Mouse (Mus musculus): Measurements from ENCODE around the gene Apba3. TPM values are rescaled to one million over a fixed set of nuclear protein-coding genes. Genes with fewer than 3 reads are reported as not detected.
A peak's percentile ranks its signal among the peaks of the same experiment; 100 is the strongest.

Apba3 gene
- polyA plus RNA-seq, 1 experiment from 2014 or later = 35.3 TPM

- Histone ChIP-seq H3K36me3 (replicated peaks; ENCODE audit: control insufficient read depth, insufficient read depth, low read depth, low read length) (peaks cover 4% of the 10 kb centered on the region), H3K4me3 (ENCODE audit: low read depth, low read length) (no peak overlapping the region), H3K27me3 (ENCODE audit: control insufficient read depth, insufficient read depth, low read length) (no peaks in the 10 kb centered on the region), H3K27ac (replicated peaks; ENCODE audit: low read depth, low read length) (no peak overlapping the region), H3K4me2 (ENCODE audit: low read depth, low read length) (no peak overlapping the region), H3K4me1 (ENCODE audit: control insufficient read depth, insufficient read depth, low read length) (no peaks in the 10 kb centered on the region), H3K9ac (replicated peaks; ENCODE audit: low read length) (no peak overlapping the region), H3K9me3 (replicated peaks; ENCODE audit: control insufficient read depth, low read length) (no peaks in the 10 kb centered on the region)
- 79% methylated on average over 4 of the region's 4 CpGs for WGBS
- DNase-seq (ENCODE audit: low spot score) (no peak), ATAC-seq (replicated peaks; ENCODE audit: insufficient number of reproducible peaks, low FRiP score, low TSS enrichment, low read depth) (no peak)
These were observed 35.5 kb downstream of the Apba3 start for GRCm38 (mm10) chr10:81302288-81302687.

- no peak for DNase-seq (ENCODE audit: low spot score)
- no peak overlapping the region for H3K27ac ChIP-seq (replicated peaks; ENCODE audit: low read depth, low read length)
- H3K36me3 ChIP-seq (replicated peaks; ENCODE audit: control insufficient read depth, insufficient read depth, low read depth, low read length) = peaks cover 9% of the 10 kb centered on the region
- WGBS = 74% methylated on average over 14 of the region's 14 CpGs
- H3K9me3 ChIP-seq (replicated peaks; ENCODE audit: control insufficient read depth, low read length) = no peaks in the 10 kb centered on the region
- no peak for ATAC-seq (replicated peaks; ENCODE audit: insufficient number of reproducible peaks, low FRiP score, low TSS enrichment, low read depth)
- no peak overlapping the region for H3K4me3 ChIP-seq (ENCODE audit: low read depth, low read length)
- H3K4me2 ChIP-seq (ENCODE audit: low read depth, low read length) = peak overlapping the region; percentile 7; the same call in 1 of the 2 replicates
- no peaks in the 10 kb centered on the region for H3K4me1 ChIP-seq (ENCODE audit: control insufficient read depth, insufficient read depth, low read length)
- no peaks in the 10 kb centered on the region for H3K27me3 ChIP-seq (ENCODE audit: control insufficient read depth, insufficient read depth, low read length)
- H3K9ac ChIP-seq (replicated peaks; ENCODE audit: low read length) = no peak overlapping the region
These were observed 36.0 kb downstream of the Apba3 start for GRCm38 (mm10) chr10:81302781-81303218.

- Histone ChIP-seq H3K9me3 (replicated peaks; ENCODE audit: control insufficient read depth, low read length) (no peaks in the 10 kb centered on the region), H3K27me3 (ENCODE audit: control insufficient read depth, insufficient read depth, low read length) (no peaks in the 10 kb centered on the region), H3K36me3 (replicated peaks; ENCODE audit: control insufficient read depth, insufficient read depth, low read depth, low read length) (peaks cover 13% of the 10 kb centered on the region), H3K9ac (replicated peaks; ENCODE audit: low read length) (no peak overlapping the region), H3K4me1 (ENCODE audit: control insufficient read depth, insufficient read depth, low read length) (no peaks in the 10 kb centered on the region), H3K27ac (replicated peaks; ENCODE audit: low read depth, low read length) (no peak overlapping the region), H3K4me2 (ENCODE audit: low read depth, low read length) (no peak overlapping the region), H3K4me3 (ENCODE audit: low read depth, low read length) (no peak overlapping the region)
- ATAC-seq (replicated peaks; ENCODE audit: insufficient number of reproducible peaks, low FRiP score, low TSS enrichment, low read depth) (no peak), DNase-seq (ENCODE audit: low spot score) (no peak)
- WGBS = 83% methylated on average over 10 of the region's 10 CpGs
These were observed 36.5 kb downstream of the Apba3 start for GRCm38 (mm10) chr10:81303258-81303657.

DNA sequence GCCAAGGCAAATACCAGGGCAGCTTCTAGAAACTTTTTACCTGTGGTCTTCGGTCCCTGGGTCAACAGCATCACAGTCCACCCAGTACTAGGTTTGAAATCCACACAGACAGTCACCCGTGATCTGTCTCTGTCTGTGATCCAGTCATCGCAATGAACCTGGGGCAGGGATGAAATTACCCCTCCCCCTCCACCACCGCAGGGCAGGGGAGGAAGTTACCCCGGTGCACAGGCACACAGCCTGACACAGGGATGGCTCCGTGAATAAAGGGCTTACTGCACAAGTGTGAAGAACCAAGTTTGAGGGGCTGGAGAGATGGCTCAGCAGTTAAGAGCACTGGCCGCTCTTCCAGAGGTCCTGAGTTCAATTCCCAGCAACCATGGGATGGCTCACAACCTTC lies 37.0 kb downstream of the Apba3 start:
- H3K27ac ChIP-seq (replicated peaks; ENCODE audit: low read depth, low read length) = no peak overlapping the region
- no peaks in the 10 kb centered on the region for H3K4me1 ChIP-seq (ENCODE audit: control insufficient read depth, insufficient read depth, low read length)
- no peak overlapping the region for H3K4me3 ChIP-seq (ENCODE audit: low read depth, low read length)
- no peak overlapping the region for H3K4me2 ChIP-seq (ENCODE audit: low read depth, low read length)
- 0 out of 2 replicates have a peak overlapping the region, but pooled peaks have one; percentile 10 for H3K9ac ChIP-seq (replicated peaks; ENCODE audit: low read length)
- H3K27me3 ChIP-seq (ENCODE audit: control insufficient read depth, insufficient read depth, low read length) = no peaks in the 10 kb centered on the region
- peaks cover 15% of the 10 kb centered on the region for H3K36me3 ChIP-seq (replicated peaks; ENCODE audit: control insufficient read depth, insufficient read depth, low read depth, low read length)
- DNase-seq (ENCODE audit: low spot score) (no peak), ATAC-seq (replicated peaks; ENCODE audit: insufficient number of reproducible peaks, low FRiP score, low TSS enrichment, low read depth) (no peak)
- WGBS = 74% methylated on average over 7 of the region's 7 CpGs
- H3K9me3 ChIP-seq (replicated peaks; ENCODE audit: control insufficient read depth, low read length) = no peaks in the 10 kb centered on the region

DNA sequence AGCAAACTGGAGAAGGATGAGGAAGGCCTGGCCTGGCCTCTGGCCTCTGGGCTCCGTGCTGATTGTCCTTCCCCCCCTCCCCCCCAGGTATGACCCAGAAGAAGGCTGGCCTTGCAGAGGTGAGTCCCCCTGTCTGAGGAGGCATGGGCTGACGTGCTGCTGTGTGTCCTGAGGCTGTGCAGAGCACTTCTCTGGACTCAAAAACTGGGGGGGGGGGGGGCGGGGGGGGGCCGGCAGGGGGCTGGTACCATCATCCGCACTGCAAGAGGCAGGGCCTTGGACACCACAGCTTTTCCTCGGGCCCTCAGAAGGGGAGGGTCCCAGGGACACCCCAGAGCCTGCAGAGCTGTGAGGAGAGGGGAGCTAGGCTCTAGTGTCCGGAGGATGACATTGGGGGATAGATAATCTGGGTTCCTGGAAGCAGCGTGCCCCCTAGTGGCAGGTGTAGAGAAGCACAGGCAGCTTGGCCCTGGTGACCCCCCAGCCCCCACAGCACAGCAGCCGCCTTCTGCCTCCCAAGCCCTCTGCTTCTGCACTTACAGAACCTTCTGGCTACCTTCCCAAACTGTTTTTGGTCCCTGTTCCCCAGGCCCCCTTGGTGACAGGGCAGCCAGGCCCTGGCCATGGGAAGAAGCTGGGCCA lies 38.0 kb downstream of the Apba3 start:
- Histone ChIP-seq H3K4me1 (ENCODE audit: control insufficient read depth, insufficient read depth, low read length) (no peaks in the 10 kb centered on the region), H3K9me3 (replicated peaks; ENCODE audit: control insufficient read depth, low read length) (no peaks in the 10 kb centered on the region), H3K4me3 (ENCODE audit: low read depth, low read length) (no peak overlapping the region), H3K27ac (replicated peaks; ENCODE audit: low read depth, low read length) (no peak overlapping the region), H3K4me2 (ENCODE audit: low read depth, low read length) (no peak overlapping the region), H3K27me3 (ENCODE audit: control insufficient read depth, insufficient read depth, low read length) (no peaks in the 10 kb centered on the region), H3K36me3 (replicated peaks; ENCODE audit: control insufficient read depth, insufficient read depth, low read depth, low read length) (peaks cover 15% of the 10 kb centered on the region), H3K9ac (replicated peaks; ENCODE audit: low read length) (no peak overlapping the region)
- DNase-seq (ENCODE audit: low spot score) = peak; percentile 65
- 24% methylated on average over 6 of the region's 9 CpGs for WGBS
- no peak for ATAC-seq (replicated peaks; ENCODE audit: insufficient number of reproducible peaks, low FRiP score, low TSS enrichment, low read depth)

DNA sequence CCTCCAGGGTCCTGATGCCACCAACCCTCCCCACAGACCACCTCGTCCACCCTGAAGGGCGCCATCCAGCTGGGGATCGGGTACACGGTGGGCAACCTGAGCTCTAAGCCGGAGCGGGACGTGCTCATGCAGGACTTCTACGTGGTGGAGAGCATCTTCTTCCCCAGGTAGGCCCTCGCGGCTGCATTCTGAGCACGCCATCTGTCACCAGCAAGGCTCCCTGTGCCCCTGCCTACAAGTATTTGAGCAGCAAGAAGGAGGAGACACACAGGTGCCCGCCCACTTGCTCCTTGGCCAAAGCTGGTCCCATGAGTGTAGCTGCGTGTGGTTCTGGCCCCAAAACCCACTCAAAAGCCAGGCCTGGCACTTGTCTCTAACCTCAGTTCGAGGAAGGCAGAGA lies 38.9 kb downstream of the Apba3 start:
- no peak overlapping the region for H3K4me2 ChIP-seq (ENCODE audit: low read depth, low read length)
- DNase-seq (ENCODE audit: low spot score) = no peak
- H3K27ac ChIP-seq (replicated peaks; ENCODE audit: low read depth, low read length) = no peak overlapping the region
- H3K9me3 ChIP-seq (replicated peaks; ENCODE audit: control insufficient read depth, low read length) = no peaks in the 10 kb centered on the region
- no peaks in the 10 kb centered on the region for H3K27me3 ChIP-seq (ENCODE audit: control insufficient read depth, insufficient read depth, low read length)
- no peaks in the 10 kb centered on the region for H3K4me1 ChIP-seq (ENCODE audit: control insufficient read depth, insufficient read depth, low read length)
- ATAC-seq (replicated peaks; ENCODE audit: insufficient number of reproducible peaks, low FRiP score, low TSS enrichment, low read depth) = no peak
- H3K9ac ChIP-seq (replicated peaks; ENCODE audit: low read length) = no peak overlapping the region
- WGBS = 95% methylated on average over 14 of the region's 14 CpGs
- H3K36me3 ChIP-seq (replicated peaks; ENCODE audit: control insufficient read depth, insufficient read depth, low read depth, low read length) = peaks cover 19% of the 10 kb centered on the region
- no peak overlapping the region for H3K4me3 ChIP-seq (ENCODE audit: low read depth, low read length)

- H3K36me3 ChIP-seq (replicated peaks; ENCODE audit: control insufficient read depth, insufficient read depth, low read depth, low read length) = peaks cover 23% of the 10 kb centered on the region
- ATAC-seq (replicated peaks; ENCODE audit: insufficient number of reproducible peaks, low FRiP score, low TSS enrichment, low read depth) (no peak), DNase-seq (ENCODE audit: low spot score) (no peak)
- H3K27me3 ChIP-seq (ENCODE audit: control insufficient read depth, insufficient read depth, low read length) = no peaks in the 10 kb centered on the region
- H3K27ac ChIP-seq (replicated peaks; ENCODE audit: low read depth, low read length) = no peak overlapping the region
- no peaks in the 10 kb centered on the region for H3K4me1 ChIP-seq (ENCODE audit: control insufficient read depth, insufficient read depth, low read length)
- H3K4me2 ChIP-seq (ENCODE audit: low read depth, low read length) = no peak overlapping the region
- H3K9me3 ChIP-seq (replicated peaks; ENCODE audit: control insufficient read depth, low read length) = no peaks in the 10 kb centered on the region
- WGBS = 94% methylated on average over 12 of the region's 12 CpGs
- no peak overlapping the region for H3K4me3 ChIP-seq (ENCODE audit: low read depth, low read length)
- no peak overlapping the region for H3K9ac ChIP-seq (replicated peaks; ENCODE audit: low read length)
These were observed 39.5 kb downstream of the Apba3 start for GRCm38 (mm10) chr10:81306173-81306668.

- Histone ChIP-seq H3K4me3 (ENCODE audit: low read depth, low read length) (no peak overlapping the region), H3K4me1 (ENCODE audit: control insufficient read depth, insufficient read depth, low read length) (no peaks in the 10 kb centered on the region), H3K27ac (replicated peaks; ENCODE audit: low read depth, low read length) (no peak overlapping the region), H3K9me3 (replicated peaks; ENCODE audit: control insufficient read depth, low read length) (no peaks in the 10 kb centered on the region), H3K36me3 (replicated peaks; ENCODE audit: control insufficient read depth, insufficient read depth, low read depth, low read length) (peaks cover 25% of the 10 kb centered on the region), H3K27me3 (ENCODE audit: control insufficient read depth, insufficient read depth, low read length) (no peaks in the 10 kb centered on the region), H3K4me2 (ENCODE audit: low read depth, low read length) (no peak overlapping the region), H3K9ac (replicated peaks; ENCODE audit: low read length) (no peak overlapping the region)
- WGBS = 94% methylated on average over 21 of the region's 21 CpGs
- DNase-seq (ENCODE audit: low spot score) (no peak), ATAC-seq (replicated peaks; ENCODE audit: insufficient number of reproducible peaks, low FRiP score, low TSS enrichment, low read depth) (no peak)
These were observed 40.3 kb downstream of the Apba3 start for GRCm38 (mm10) chr10:81306837-81307682.
